In genomic region chr3:84181717-84182116, GRCm38 (mm10) we compare ENCODE assay signal across 24 mouse cellular contexts. TPM values are rescaled to one million over a fixed set of nuclear protein-coding genes. Genes with fewer than 3 reads are reported as not detected.
DNase-seq lines count a peak whose midpoint lies in the region; ATAC-seq and TF ChIP-seq lines count a peak whose summit lies in the region.
"Had no signal": no experiment of that assay in that cellular context is flagged by ENCODE, and none has a peak within 500 bp of the region (broad histone marks: within the 10 kb centered on the region; RNA-seq: fewer than 3 reads in every experiment).

No protein-coding gene starts in this region.

- DNase-seq in hindbrain, postnatal 0 days (ENCODE audit: low spot score), result no peak
- DNase-seq in ES-CJ7 (ENCODE audit: low read depth, low spot score), result peak; percentile 97
- peak; percentile 5 for DNase-seq in stomach, postnatal 0 days (ENCODE audit: low spot score)
- DNase-seq in right cerebral cortex, postnatal 36 days (ENCODE audit: low spot score in 2 of 2), result no peak
- DNase-seq: adrenal gland, adult 8-10 months; cerebellum, adult 11-12 months; cerebellum, adult 9-10 months; cerebellum, postnatal 25 days; gastrocnemius, postnatal 36 days; heart, adult 11 months; heart, postnatal 14 days had no signal

- H3K4me1 ChIP-seq in hindbrain, embryonic 13.5 days (replicated peaks), result peaks cover 22% of the 10 kb centered on the region
- 0 out of 2 replicates have a peak, but pooled peaks cover 3% of the 10 kb centered on the region for H3K4me1 ChIP-seq in hindbrain, postnatal 0 days (ENCODE audit: insufficient read depth, low read length)
- H3K4me1 ChIP-seq in E14TG2a.4 (replicated peaks; ENCODE audit: low read depth, low read length), result peaks cover 72% of the 10 kb centered on the region
- H3K4me1 ChIP-seq in stomach, postnatal 0 days (replicated peaks; ENCODE audit: control insufficient read depth, insufficient read depth), result no peaks in the 10 kb centered on the region
- H3K4me1 ChIP-seq: embryonic facial prominence, embryonic 12.5 days; heart, embryonic 10.5 days; heart, embryonic 15.5 days had no signal

- TF ChIP-seq CTCF in hindbrain, postnatal 0 days (IDR thresholded peaks at IDR 0.05; ENCODE audit: low read depth), result no peak
- no peak for TF ChIP-seq CTCF in E14TG2a.4 (conservative IDR thresholded peaks at IDR 0.05; ENCODE audit: low read length)
- no peak for TF ChIP-seq CTCF in stomach, postnatal 0 days (IDR thresholded peaks at IDR 0.05; ENCODE audit: low read depth)

- no peak overlapping the region for H3K9ac ChIP-seq in hindbrain, embryonic 13.5 days
- H3K9ac ChIP-seq in hindbrain, postnatal 0 days (replicated peaks; ENCODE audit: low read length), result no peak overlapping the region
- H3K9ac ChIP-seq in stomach, postnatal 0 days (ENCODE audit: low read length), result no peak overlapping the region
- H3K9ac ChIP-seq: embryonic facial prominence, embryonic 12.5 days; forebrain, embryonic 12.5 days; heart, embryonic 15.5 days; hindbrain, embryonic 14.5 days had no signal

- no peaks in the 10 kb centered on the region for H3K27me3 ChIP-seq in hindbrain, embryonic 13.5 days
- no peaks in the 10 kb centered on the region for H3K27me3 ChIP-seq in hindbrain, postnatal 0 days (ENCODE audit: insufficient read depth, low read length)
- no peaks in the 10 kb centered on the region for H3K27me3 ChIP-seq in E14TG2a.4 (ENCODE audit: insufficient read depth, low read length)
- no peaks in the 10 kb centered on the region for H3K27me3 ChIP-seq in stomach, postnatal 0 days (ENCODE audit: control insufficient read depth, insufficient read depth, low read length)
- H3K27me3 ChIP-seq: CH12.LX; embryonic facial prominence, embryonic 12.5 days; forebrain, embryonic 12.5 days; heart, embryonic 15.5 days; Patski had no signal

- no peaks in the 10 kb centered on the region for H3K9me3 ChIP-seq in hindbrain, embryonic 13.5 days
- H3K9me3 ChIP-seq in hindbrain, postnatal 0 days (ENCODE audit: low read length), result no peaks in the 10 kb centered on the region
- H3K9me3 ChIP-seq in E14TG2a.4 (ENCODE audit: low read length), result peaks cover 13% of the 10 kb centered on the region; the same call in 1 of the 2 replicates
- no peaks in the 10 kb centered on the region for H3K9me3 ChIP-seq in stomach, postnatal 0 days (ENCODE audit: control insufficient read depth, low read length)
- H3K9me3 ChIP-seq: embryonic facial prominence, embryonic 12.5 days; forebrain, embryonic 12.5 days; heart, embryonic 10.5 days; heart, embryonic 15.5 days had no signal

- no peak for TF ChIP-seq EP300 in stomach, postnatal 0 days (optimal IDR thresholded peaks at IDR 0.05)

- no peak overlapping the region for H3K4me3 ChIP-seq in hindbrain, embryonic 13.5 days
- no peak overlapping the region for H3K4me3 ChIP-seq in hindbrain, postnatal 0 days (ENCODE audit: low read length)
- H3K4me3 ChIP-seq in E14TG2a.4 (replicated peaks; ENCODE audit: low read length), result peak overlapping the region; percentile 58; the same call in 1 of the 2 replicates
- H3K4me3 ChIP-seq in stomach, postnatal 0 days (ENCODE audit: low read depth, low read length), result no peak overlapping the region
- H3K4me3 ChIP-seq: embryonic facial prominence, embryonic 12.5 days; forebrain, embryonic 12.5 days; heart, embryonic 10.5 days; heart, embryonic 15.5 days had no signal

- ATAC-seq in hindbrain, embryonic 13.5 days (ENCODE audit: low FRiP score), result no peak
- no peak for ATAC-seq in hindbrain, postnatal 0 days
- ATAC-seq in stomach, postnatal 0 days (ENCODE audit: low FRiP score, low TSS enrichment), result no peak
- ATAC-seq: intestine, embryonic 16.5 days; Patski had no signal

- H3K4me2 ChIP-seq in hindbrain, embryonic 13.5 days, result no peak overlapping the region
- no peak overlapping the region for H3K4me2 ChIP-seq in hindbrain, postnatal 0 days (ENCODE audit: low read depth, low read length)
- H3K4me2 ChIP-seq in stomach, postnatal 0 days (replicated peaks; ENCODE audit: low read depth), result no peak overlapping the region
- H3K4me2 ChIP-seq: embryonic facial prominence, embryonic 12.5 days; forebrain, embryonic 12.5 days; heart, embryonic 15.5 days; hindbrain, embryonic 14.5 days had no signal

- peaks cover 16% of the 10 kb centered on the region for H3K36me3 ChIP-seq in hindbrain, embryonic 13.5 days
- H3K36me3 ChIP-seq in hindbrain, postnatal 0 days (ENCODE audit: insufficient read depth, low read length), result peaks cover 2% of the 10 kb centered on the region
- H3K36me3 ChIP-seq in E14TG2a.4 (ENCODE audit: insufficient read depth, low read length), result peaks cover 32% of the 10 kb centered on the region
- no peaks in the 10 kb centered on the region; the same call in 1 of the 2 replicates for H3K36me3 ChIP-seq in stomach, postnatal 0 days (ENCODE audit: control insufficient read depth, insufficient read depth, low read length)
- H3K36me3 ChIP-seq: heart, embryonic 10.5 days; heart, embryonic 15.5 days had no signal

- H3K27ac ChIP-seq in hindbrain, embryonic 13.5 days, result peak overlapping the region; percentile 23; the same call in 1 of the 2 replicates
- no peak overlapping the region for H3K27ac ChIP-seq in hindbrain, postnatal 0 days
- H3K27ac ChIP-seq in stomach, postnatal 0 days (replicated peaks), result no peak overlapping the region
- H3K27ac ChIP-seq: embryonic facial prominence, embryonic 12.5 days; forebrain, embryonic 12.5 days; heart, embryonic 10.5 days; heart, embryonic 15.5 days had no signal

- WGBS in hindbrain, embryonic 13.5 days, result 21% methylated on average over 4 of the region's 4 CpGs
- 34% methylated on average over 4 of the region's 4 CpGs for WGBS in hindbrain, postnatal 0 days
- whole genome bisulfite sequencing in stomach, postnatal 0 days, result 62% methylated on average over 4 of the region's 4 CpGs

RNA-seq across cellular contexts. Expression of gene Gm6525, which starts 7.8 kb away (rescaled TPM):
- 2.9 and 3.3 TPM in 2 replicates for polyA plus RNA-seq in hindbrain, embryonic 13.5 days (2015; fragmentation: Nextera tagmentation; extraction: Ambion mirVana)
- total RNA-seq in hindbrain, postnatal 0 days (2014; rRNA removed), result not detected in 2 replicates
- polyA plus RNA-seq in hindbrain, postnatal 0 days (2015; fragmentation: Nextera tagmentation; extraction: Ambion mirVana), result 2.3 and 2.8 TPM in 2 replicates
- 0.75 and 0.88 TPM in 2 replicates for polyA plus RNA-seq in stomach, postnatal 0 days (2015; fragmentation: Nextera tagmentation; extraction: Ambion mirVana)
- total RNA-seq: adrenal gland, adult 8-10 months; gastrocnemius, adult 8-10 months; gastrocnemius, postnatal 36 days; heart, postnatal 14 days; hematopoietic stem cell, adult 5-6 weeks had no signal
- polyA plus RNA-seq: cortical plate, adult 2 months had no signal

RNA-seq across cellular contexts. Expression of gene Mnd1, which starts 26.1 kb away (rescaled TPM):
- 2.6 and 2.8 TPM in 2 replicates for polyA plus RNA-seq in hindbrain, embryonic 13.5 days (2015; fragmentation: Nextera tagmentation; extraction: Ambion mirVana)
- 0.73 and 0.79 TPM in 2 replicates for total RNA-seq in hindbrain, postnatal 0 days (2014; rRNA removed)
- 3.7 and 3.9 TPM in 2 replicates for polyA plus RNA-seq in hindbrain, postnatal 0 days (2015; fragmentation: Nextera tagmentation; extraction: Ambion mirVana)
- polyA plus RNA-seq in stomach, postnatal 0 days (2015; fragmentation: Nextera tagmentation; extraction: Ambion mirVana), result 9.7 and 10.7 TPM in 2 replicates

Comparison
In these comparisons a context has a peak if more than half of its experiments do, and no peak if none do; other contexts are left out.
1. DNase-seq: peak in ES-CJ7 (single experiment) and stomach, postnatal 0 days (single experiment); none in hindbrain, postnatal 0 days (single experiment) and right cerebral cortex, postnatal 36 days (0 of 2).